Mouse (Mus musculus) intestine, postnatal 0 days (tissue): ENCODE results near the gene Srsf11. TPM values are rescaled to one million over a fixed set of nuclear protein-coding genes. Genes with fewer than 3 reads are reported as not detected.

Experiments
- ATAC-seq: fragments of 200-750 bp; cut with Nextera tagmentation; 2 replicates; pipeline ENCODE4 v1.8.0; 2017; ENCODE audit warnings: mild to moderate bottlenecking, moderate TSS enrichment, moderate library complexity
- H3K27ac ChIP-seq: fragments of 300-500 bp; sonication (generic); 2 replicates; pipeline ENCODE4 v1.5.1; 2014; ENCODE audit warnings: mild to moderate bottlenecking, low read depth, low read length, moderate library complexity
- H3K27me3 ChIP-seq: fragments of 300-500 bp; sonication (generic); replicated peaks from 2 replicates; pipeline ENCODE4 v1.6.1; 2014; ENCODE audit warnings: low read length, mixed read lengths; ENCODE audit not compliant: control insufficient read depth, insufficient read depth
- H3K36me3 ChIP-seq: fragments of 300-500 bp; sonication (generic); 2 replicates; pipeline ENCODE4 v1.6.1; 2014; ENCODE audit warnings: mild to moderate bottlenecking, moderate library complexity; ENCODE audit not compliant: control insufficient read depth, insufficient read depth
- H3K4me1 ChIP-seq: fragments of 300-500 bp; sonication (generic); replicated peaks from 2 replicates; pipeline ENCODE4 v1.6.1; 2014; ENCODE audit warnings: antibody characterized with exemption, low read length, mixed read lengths; ENCODE audit not compliant: control insufficient read depth, insufficient read depth
- H3K4me2 ChIP-seq: fragments of 300-500 bp; sonication (generic); replicated peaks from 2 replicates; pipeline ENCODE4 v1.6.1; 2014; ENCODE audit warnings: low read depth, mild to moderate bottlenecking, moderate library complexity
- H3K4me3 ChIP-seq: fragments of 300-500 bp; sonication (generic); 2 replicates; pipeline ENCODE4 v1.5.1; 2014; ENCODE audit warnings: low read depth, low read length
- H3K9ac ChIP-seq: fragments of 300-500 bp; sonication (generic); 2 replicates; pipeline ENCODE4 v1.6.1; 2014; ENCODE audit warnings: mild to moderate bottlenecking, low read depth, low read length
- H3K9me3 ChIP-seq: fragments of 300-500 bp; sonication (generic); 2 replicates; pipeline ENCODE4 v1.6.1; 2016; ENCODE audit warnings: mixed run types; ENCODE audit not compliant: control insufficient read depth
- CTCF ChIP-seq: sonication (generic); IDR thresholded peaks from 2 replicates; pipeline ENCODE4 v1.5.1; 2016; ENCODE audit warnings: low read depth, mild to moderate bottlenecking, control low read depth, antibody characterized with exemption, moderate library complexity
- WGBS: fragments of 180-500 bp; shearing (Covaris S2); extraction: QIAGEN DNeasy Blood & Tissue Kit; methylation state at CpG from one replicate; pipeline ENCODE4 v1.1.7; 2014; 5-methylcytosine and 5-hydroxymethylcytosine counted together
- polyA plus RNA-seq: library from polyadenylated mRNA; unstranded; fragments of >200 nt; fragmentation: Nextera tagmentation; extraction: Ambion mirVana; gene quantifications from 2 replicates; pipeline ENCODE4 v1.2.1, GENCODE M21; 2015

Srsf11 gene
- polyA plus RNA-seq, 1 experiment from 2014 or later, result 126 TPM

DNA sequence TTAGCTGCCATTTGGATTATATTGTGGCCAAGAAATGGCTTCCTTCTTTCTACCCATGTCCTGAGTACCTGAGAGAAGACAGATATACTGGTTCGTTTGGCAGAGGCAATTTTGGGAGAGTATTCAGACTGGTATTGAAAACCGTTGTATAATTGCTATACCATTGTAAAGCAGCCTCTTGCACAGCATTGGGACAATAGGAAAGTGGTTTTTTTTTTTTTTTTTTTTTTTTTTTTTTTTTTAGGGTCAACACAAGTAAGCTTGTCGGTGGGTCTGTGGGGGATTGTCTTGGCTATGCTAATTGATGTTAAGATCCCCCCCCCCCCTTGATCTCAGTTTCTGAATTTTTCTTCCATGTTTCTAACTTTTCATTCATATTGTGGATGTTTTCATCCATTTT lies 1.7 kb upstream of the Srsf11 start:
- WGBS, result 87% methylated on average over 3 of the region's 3 CpGs
- no peak overlapping the region for H3K4me3 ChIP-seq
- H3K4me1 ChIP-seq, result no peaks in the 10 kb centered on the region
- no peak for TF ChIP-seq CTCF
- no peak for ATAC-seq
- H3K9me3 ChIP-seq, result no peaks in the 10 kb centered on the region
- no peak overlapping the region for H3K4me2 ChIP-seq
- no peaks in the 10 kb centered on the region for H3K36me3 ChIP-seq
- no peaks in the 10 kb centered on the region for H3K27me3 ChIP-seq
- H3K27ac ChIP-seq, result no peak overlapping the region
- H3K9ac ChIP-seq, result no peak overlapping the region

DNA sequence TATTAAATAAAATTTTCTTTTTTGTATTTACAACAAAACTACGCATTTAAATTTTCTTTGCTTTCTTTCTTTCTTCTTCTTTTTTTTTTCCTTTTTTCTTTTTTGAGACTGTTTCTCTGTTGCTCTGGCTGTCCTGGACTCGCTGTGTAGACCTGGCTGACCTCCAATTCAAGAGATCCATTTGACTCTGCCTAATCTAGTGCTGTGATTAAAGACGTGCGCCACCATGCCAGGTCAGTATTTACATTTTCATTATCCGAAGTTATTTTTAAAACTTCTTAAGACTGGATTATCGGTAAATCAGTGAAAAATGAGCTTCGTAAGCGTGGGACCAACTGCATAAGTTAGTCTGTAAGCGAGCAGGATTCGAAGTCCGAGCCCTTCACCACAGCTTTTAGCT lies 573 bp downstream of the Srsf11 start:
- WGBS, result 2% methylated on average over 11 of the region's 11 CpGs
- H3K4me1 ChIP-seq, result no peaks in the 10 kb centered on the region
- H3K9ac ChIP-seq, result peak overlapping the region; percentile 61
- no peak for ATAC-seq
- H3K36me3 ChIP-seq, result no peaks in the 10 kb centered on the region
- TF ChIP-seq CTCF, result no peak
- peak overlapping the region; percentile 66 for H3K4me2 ChIP-seq
- peak overlapping the region; percentile 92 for H3K27ac ChIP-seq
- H3K27me3 ChIP-seq, result no peaks in the 10 kb centered on the region
- peak overlapping the region; percentile 94 for H3K4me3 ChIP-seq
- H3K9me3 ChIP-seq, result no peaks in the 10 kb centered on the region

DNA sequence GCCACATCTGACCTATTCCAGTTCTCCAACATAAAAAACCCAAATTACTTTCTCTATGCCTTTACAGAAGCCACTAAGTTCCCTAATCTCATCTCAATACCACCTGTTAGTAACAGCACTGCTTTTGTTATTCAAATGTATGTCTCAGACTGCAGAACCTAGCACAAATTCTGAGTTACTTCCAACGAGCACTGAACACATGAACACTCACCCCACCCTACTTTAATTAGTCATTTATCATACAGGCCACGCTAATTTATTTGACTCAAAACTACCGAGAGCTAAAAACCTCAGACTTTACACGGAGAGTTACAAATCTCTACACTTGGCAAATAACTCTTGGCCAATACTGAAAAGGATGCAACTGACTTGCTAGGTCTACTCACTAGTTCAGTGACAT lies 4.3 kb downstream of the Srsf11 start:
- WGBS, result 1% methylated on average over 4 of the region's 4 CpGs
- H3K4me3 ChIP-seq, result peak overlapping the region; percentile 82
- H3K9me3 ChIP-seq, result no peaks in the 10 kb centered on the region
- peak overlapping the region; percentile 94 for H3K9ac ChIP-seq
- no peak for TF ChIP-seq CTCF
- H3K4me1 ChIP-seq, result no peaks in the 10 kb centered on the region
- no peaks in the 10 kb centered on the region for H3K36me3 ChIP-seq
- peak overlapping the region; percentile 87 for H3K4me2 ChIP-seq
- H3K27ac ChIP-seq, result peak overlapping the region; percentile 98
- ATAC-seq, result no peak
- no peaks in the 10 kb centered on the region for H3K27me3 ChIP-seq

DNA sequence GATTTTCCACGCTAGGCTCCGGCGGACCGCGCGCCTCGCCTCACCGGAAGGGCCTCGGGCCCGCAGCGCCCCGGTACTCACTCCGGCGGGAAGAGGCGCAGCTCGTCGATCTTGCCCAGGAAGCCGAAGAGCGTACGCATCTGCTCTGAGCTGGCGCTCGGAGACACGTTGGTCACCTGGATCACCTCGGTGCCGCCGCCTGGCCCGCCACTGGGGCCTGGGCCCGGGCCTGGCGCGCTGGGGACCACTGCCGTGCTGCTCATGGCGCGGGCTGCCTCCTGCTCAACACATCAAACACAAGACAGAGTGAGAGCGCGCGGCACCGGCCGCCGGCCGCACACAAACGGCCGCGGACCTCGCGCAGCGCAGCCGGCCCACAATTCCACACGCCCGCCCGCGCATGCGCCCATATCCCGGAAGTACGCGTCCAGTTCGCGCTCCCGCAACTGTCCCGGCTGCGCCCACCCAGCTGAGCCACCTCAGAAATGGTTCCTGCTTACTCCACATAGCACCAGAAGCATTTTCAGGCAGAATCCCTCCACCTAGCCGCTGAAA lies 5.0 kb downstream of the Srsf11 start:
- Histone ChIP-seq H3K36me3 (no peaks in the 10 kb centered on the region), H3K9ac (peak overlapping the region; percentile 94), H3K4me2 (peak overlapping the region; percentile 87), H3K4me1 (no peaks in the 10 kb centered on the region), H3K27ac (peak overlapping the region; percentile 98), H3K9me3 (no peaks in the 10 kb centered on the region), H3K4me3 (peak overlapping the region; percentile 82), H3K27me3 (no peaks in the 10 kb centered on the region)
- TF ChIP-seq CTCF, result peak; percentile 37
- peak; percentile 91 for ATAC-seq
- under 1% methylated on average over 61 of the region's 61 CpGs for WGBS

DNA sequence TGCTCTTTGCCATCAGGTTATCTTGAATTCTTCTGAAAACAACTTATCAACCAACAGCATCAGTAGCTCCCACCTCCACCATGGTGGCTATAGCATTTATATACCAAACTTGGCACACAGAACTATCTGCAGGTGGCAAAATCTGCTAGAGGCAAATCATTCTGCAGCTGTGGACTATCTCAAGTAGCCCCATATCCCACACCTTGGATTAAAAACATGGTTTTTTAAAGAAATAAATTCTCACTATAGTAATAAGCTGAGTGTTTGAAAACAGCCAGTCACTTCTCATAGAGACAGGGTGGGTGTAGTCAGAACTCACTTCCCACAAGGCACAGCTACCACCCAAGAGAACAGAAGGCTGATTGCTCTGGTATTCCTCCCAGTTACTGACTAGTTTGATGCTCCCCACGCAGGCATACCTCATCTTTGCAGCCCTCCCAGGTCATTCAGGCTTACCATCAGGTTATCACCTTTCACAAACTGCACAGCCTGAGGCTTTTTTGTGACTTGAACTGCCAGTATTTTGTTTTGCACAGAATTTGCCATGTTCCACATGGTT lies 26.6 kb downstream of the Srsf11 start:
- 48% methylated on average over 1 of the region's 1 CpGs for WGBS
- ATAC-seq, result no peak

DNA sequence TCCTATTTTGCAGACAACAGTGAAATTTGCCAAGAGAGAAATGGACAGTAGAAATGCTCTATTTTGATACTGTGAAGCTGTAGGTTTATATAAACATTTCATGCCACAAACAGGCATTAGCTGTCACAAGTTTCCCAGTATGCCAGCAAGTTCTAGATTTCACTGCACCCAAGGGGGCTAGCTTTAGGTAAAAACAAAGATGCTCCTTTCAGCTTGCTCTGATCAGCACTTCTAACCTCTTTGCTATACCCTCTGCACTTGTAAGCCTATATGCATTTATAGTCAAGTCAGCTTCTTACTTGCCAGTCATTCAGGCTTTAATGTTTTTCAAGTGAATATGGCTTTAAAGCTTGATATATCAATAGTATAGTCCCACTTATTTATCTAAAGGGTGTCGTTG lies 27.8 kb downstream of the Srsf11 start:
- Histone ChIP-seq H3K9ac (no peak overlapping the region), H3K9me3 (no peaks in the 10 kb centered on the region), H3K27ac (no peak overlapping the region), H3K27me3 (no peaks in the 10 kb centered on the region), H3K36me3 (peaks cover 47% of the 10 kb centered on the region), H3K4me3 (no peak overlapping the region), H3K4me1 (no peaks in the 10 kb centered on the region), H3K4me2 (no peak overlapping the region)
- no peak for ATAC-seq
- 51% methylated on average over 1 of the region's 1 CpGs for WGBS
- TF ChIP-seq CTCF, result no peak

More for the DNA sequence above, 26.6 kb downstream of the Srsf11 start:
- no peaks in the 10 kb centered on the region for H3K4me1 ChIP-seq
- no peaks in the 10 kb centered on the region for H3K9me3 ChIP-seq
- H3K9ac ChIP-seq, result no peak overlapping the region
- H3K27ac ChIP-seq, result no peak overlapping the region
- no peak for TF ChIP-seq CTCF
- no peak overlapping the region for H3K4me2 ChIP-seq
- H3K36me3 ChIP-seq, result peaks cover 48% of the 10 kb centered on the region
- H3K4me3 ChIP-seq, result no peak overlapping the region
- no peaks in the 10 kb centered on the region for H3K27me3 ChIP-seq
